Mouse (Mus musculus) limb, embryonic 11.5 days (tissue): ENCODE measurements around the gene Cfap69. TPM values are rescaled to one million over a fixed set of nuclear protein-coding genes. Genes with fewer than 3 reads are reported as not detected.

ENCODE experiments used
- ATAC-seq: fragments of 200-750 bp; cut with Nextera tagmentation; 2 replicates; pipeline ENCODE4 v1.8.0; 2017; ENCODE audit warnings: low read depth; ENCODE audit not compliant: insufficient number of reproducible peaks, low FRiP score, low TSS enrichment
- DNase-seq: peaks from one replicate; pipeline ENCODE4 v3.0.0-alpha.2; 2015; ENCODE audit warnings: low spot score
- H3K27ac ChIP-seq: fragments of 300-500 bp; sonication (generic); replicated peaks from 2 replicates; pipeline ENCODE4 v1.5.1; 2014; ENCODE audit warnings: low read depth, mild to moderate bottlenecking, low read length
- H3K27me3 ChIP-seq: fragments of 300-500 bp; sonication (generic); 2 replicates; pipeline ENCODE4 v1.6.1; 2014; ENCODE audit warnings: mild to moderate bottlenecking, low read length, mixed read lengths; ENCODE audit not compliant: control insufficient read depth, insufficient read depth
- H3K36me3 ChIP-seq: fragments of 300-500 bp; sonication (generic); 2 replicates; pipeline ENCODE4 v1.6.1; 2014; ENCODE audit warnings: mild to moderate bottlenecking, low read length, moderate library complexity, mixed read lengths; ENCODE audit not compliant: control insufficient read depth, insufficient read depth
- H3K4me1 ChIP-seq: fragments of 300-500 bp; sonication (generic); 2 replicates; pipeline ENCODE4 v1.6.1; 2014; ENCODE audit warnings: low read length, mixed read lengths; ENCODE audit not compliant: control insufficient read depth, insufficient read depth
- H3K4me2 ChIP-seq: fragments of 300-500 bp; sonication (generic); 2 replicates; pipeline ENCODE4 v1.6.1; 2014; ENCODE audit warnings: low read depth, mild to moderate bottlenecking, moderate library complexity; ENCODE audit not compliant: severe bottlenecking
- H3K4me3 ChIP-seq: fragments of 300-500 bp; sonication (generic); 2 replicates; pipeline ENCODE4 v1.5.1; 2014; ENCODE audit warnings: low read depth, low read length
- H3K9ac ChIP-seq: fragments of 300-500 bp; sonication (generic); 2 replicates; pipeline ENCODE4 v1.6.1; 2014; ENCODE audit warnings: mild to moderate bottlenecking, low read length
- H3K9me3 ChIP-seq: fragments of 300-500 bp; sonication (generic); 2 replicates; pipeline ENCODE4 v1.6.1; 2016; ENCODE audit warnings: low read length; ENCODE audit not compliant: control insufficient read depth
- WGBS: fragments of 180-500 bp; shearing (Covaris S2); extraction: QIAGEN DNeasy Blood & Tissue Kit; methylation state at CpG from one replicate; pipeline ENCODE4 v1.1.7; 2014; 5-methylcytosine and 5-hydroxymethylcytosine counted together
- polyA plus RNA-seq: library from polyadenylated mRNA; unstranded; fragments of >200 nt; fragmentation: Nextera tagmentation; extraction: Ambion mirVana; gene quantifications from 2 replicates; pipeline ENCODE4 v1.2.1, GENCODE M21; 2014

Cfap69 gene
- polyA plus RNA-seq, 1 experiment from 2014 or later: 2.5 TPM

DNA sequence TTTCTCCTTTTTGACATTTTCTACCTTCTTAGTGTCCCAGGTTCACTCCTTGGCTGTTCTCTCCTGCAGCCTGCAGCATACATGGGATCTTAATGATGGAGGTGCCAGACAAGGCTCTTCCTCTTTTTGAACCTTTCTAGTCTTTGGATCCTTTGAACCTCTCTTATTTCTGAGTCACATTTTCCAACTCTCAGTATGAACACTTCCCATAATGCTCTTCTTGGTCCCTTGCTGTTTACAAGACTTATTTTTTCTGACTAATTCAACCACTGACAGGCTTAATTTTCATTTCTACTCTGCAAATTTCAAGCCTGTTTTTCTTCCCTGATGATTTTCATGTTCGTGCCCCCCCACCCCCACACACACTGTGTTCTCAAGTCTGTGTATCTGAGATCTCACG lies 25.5 kb downstream of the Cfap69 start:
- WGBS: 54% methylated on average over 2 of the region's 2 CpGs
- Histone ChIP-seq H3K27ac (no peak overlapping the region), H3K4me3 (no peak overlapping the region), H3K36me3 (no peaks in the 10 kb centered on the region), H3K4me2 (no peak overlapping the region), H3K27me3 (no peaks in the 10 kb centered on the region), H3K9me3 (no peaks in the 10 kb centered on the region), H3K4me1 (no peaks in the 10 kb centered on the region), H3K9ac (no peak overlapping the region)
- ATAC-seq: no peak
- no peak for DNase-seq

DNA sequence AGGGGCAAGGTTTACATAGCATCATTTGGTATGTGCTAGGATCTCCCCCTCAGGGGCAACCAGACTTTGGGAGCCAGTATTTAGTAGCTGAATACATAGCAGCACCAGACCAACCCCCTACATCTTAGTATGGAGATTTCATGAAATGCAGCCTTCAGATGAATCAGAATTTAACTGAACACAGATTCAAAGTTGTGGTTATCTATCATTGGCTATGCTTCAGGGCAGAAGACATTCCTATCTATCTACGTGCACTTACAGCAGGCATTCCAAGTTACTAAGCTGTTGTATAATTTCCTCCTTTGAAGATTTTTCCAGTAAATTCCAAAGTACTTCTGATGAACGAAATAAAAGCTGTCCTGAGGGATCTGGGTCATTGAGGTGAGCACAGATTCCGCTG lies 38.5 kb downstream of the Cfap69 start:
- Histone ChIP-seq H3K27me3 (no peaks in the 10 kb centered on the region), H3K36me3 (no peaks in the 10 kb centered on the region), H3K4me3 (no peak overlapping the region), H3K9me3 (no peaks in the 10 kb centered on the region), H3K27ac (no peak overlapping the region), H3K9ac (no peak overlapping the region), H3K4me1 (no peaks in the 10 kb centered on the region), H3K4me2 (no peak overlapping the region)
- ATAC-seq (no peak), DNase-seq (no peak)
- WGBS: 77% methylated on average over 3 of the region's 3 CpGs

DNA sequence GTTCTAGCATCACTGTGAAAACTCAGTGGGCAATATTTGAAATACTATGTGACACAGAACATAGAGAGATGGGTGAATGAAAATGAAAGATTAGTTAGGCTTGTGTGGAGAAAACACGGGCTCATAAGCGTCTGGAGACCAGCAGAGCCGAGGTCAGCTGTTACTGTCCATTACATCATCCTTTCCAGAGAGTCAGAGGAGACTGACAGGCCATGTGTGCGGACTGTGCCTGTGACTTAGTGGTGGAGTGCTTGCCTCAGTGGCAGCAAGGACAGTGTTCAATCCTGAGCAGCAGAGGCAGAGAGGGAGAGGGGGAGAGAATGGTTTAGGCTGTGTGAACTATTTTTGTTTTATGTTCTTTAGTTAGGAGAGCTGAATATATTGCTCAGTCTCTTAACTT lies 45.7 kb downstream of the Cfap69 start:
- H3K4me2 ChIP-seq: no peak overlapping the region
- no peaks in the 10 kb centered on the region for H3K4me1 ChIP-seq
- WGBS: 65% methylated on average over 4 of the region's 4 CpGs
- H3K4me3 ChIP-seq: no peak overlapping the region
- no peaks in the 10 kb centered on the region for H3K9me3 ChIP-seq
- ATAC-seq: no peak; the same call in 1 of the 2 replicates
- no peaks in the 10 kb centered on the region for H3K27me3 ChIP-seq
- H3K27ac ChIP-seq: no peak overlapping the region
- no peaks in the 10 kb centered on the region for H3K36me3 ChIP-seq
- no peak overlapping the region for H3K9ac ChIP-seq
- DNase-seq: no peak

DNA sequence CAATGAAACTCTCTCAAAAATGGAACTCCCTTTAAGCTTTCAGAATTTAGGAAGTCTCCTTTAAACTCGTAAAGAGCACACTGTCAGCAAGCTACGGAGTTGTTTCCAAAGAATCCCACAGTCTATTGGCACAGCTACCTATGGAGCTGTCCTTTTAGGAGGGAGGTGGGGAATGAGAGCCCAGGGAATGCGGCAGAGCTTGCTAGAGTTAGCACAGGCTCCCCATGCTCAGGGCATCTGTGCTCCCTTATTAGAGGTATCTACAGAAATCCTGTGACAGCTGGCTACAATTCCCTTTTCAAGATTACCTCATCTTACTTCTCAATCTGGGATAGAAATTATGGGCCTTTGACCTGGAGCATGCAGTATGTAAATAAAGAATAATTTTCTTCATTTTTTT lies 53.5 kb downstream of the Cfap69 start:
- no peak overlapping the region for H3K4me2 ChIP-seq
- no peak overlapping the region for H3K9ac ChIP-seq
- no peak overlapping the region for H3K4me3 ChIP-seq
- H3K27ac ChIP-seq: no peak overlapping the region
- DNase-seq (no peak), ATAC-seq (no peak)
- no peaks in the 10 kb centered on the region for H3K36me3 ChIP-seq
- H3K9me3 ChIP-seq: no peaks in the 10 kb centered on the region
- no peaks in the 10 kb centered on the region for H3K27me3 ChIP-seq
- whole genome bisulfite sequencing: 58% methylated on average over 3 of the region's 3 CpGs
- no peaks in the 10 kb centered on the region for H3K4me1 ChIP-seq

DNA sequence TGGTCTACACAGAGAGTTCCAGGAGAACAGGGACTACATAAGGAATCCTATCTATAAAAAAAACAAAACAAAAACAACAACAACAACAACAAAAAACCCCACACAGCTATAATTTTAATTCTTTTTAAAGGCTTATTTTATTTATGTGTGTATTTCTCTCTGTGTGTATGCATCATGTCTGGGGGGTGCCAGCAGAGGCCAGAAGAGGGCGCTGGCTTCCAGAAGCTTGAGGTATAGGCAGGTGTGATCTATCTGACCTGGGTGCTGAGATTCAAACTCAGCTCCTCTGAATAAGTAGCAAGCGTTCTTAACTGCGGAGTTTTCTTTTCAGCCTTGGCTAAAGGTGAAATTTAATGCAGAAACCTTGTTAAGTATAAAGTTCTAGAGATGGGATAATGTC lies 76.4 kb downstream of the Cfap69 start:
- H3K36me3 ChIP-seq: no peaks in the 10 kb centered on the region
- DNase-seq (no peak), ATAC-seq (no peak)
- 78% methylated on average over 3 of the region's 3 CpGs for WGBS
- no peak overlapping the region for H3K9ac ChIP-seq
- no peaks in the 10 kb centered on the region for H3K4me1 ChIP-seq
- H3K27ac ChIP-seq: no peak overlapping the region
- no peak overlapping the region for H3K4me3 ChIP-seq
- H3K27me3 ChIP-seq: no peaks in the 10 kb centered on the region
- H3K4me2 ChIP-seq: no peak overlapping the region
- no peaks in the 10 kb centered on the region for H3K9me3 ChIP-seq

DNA sequence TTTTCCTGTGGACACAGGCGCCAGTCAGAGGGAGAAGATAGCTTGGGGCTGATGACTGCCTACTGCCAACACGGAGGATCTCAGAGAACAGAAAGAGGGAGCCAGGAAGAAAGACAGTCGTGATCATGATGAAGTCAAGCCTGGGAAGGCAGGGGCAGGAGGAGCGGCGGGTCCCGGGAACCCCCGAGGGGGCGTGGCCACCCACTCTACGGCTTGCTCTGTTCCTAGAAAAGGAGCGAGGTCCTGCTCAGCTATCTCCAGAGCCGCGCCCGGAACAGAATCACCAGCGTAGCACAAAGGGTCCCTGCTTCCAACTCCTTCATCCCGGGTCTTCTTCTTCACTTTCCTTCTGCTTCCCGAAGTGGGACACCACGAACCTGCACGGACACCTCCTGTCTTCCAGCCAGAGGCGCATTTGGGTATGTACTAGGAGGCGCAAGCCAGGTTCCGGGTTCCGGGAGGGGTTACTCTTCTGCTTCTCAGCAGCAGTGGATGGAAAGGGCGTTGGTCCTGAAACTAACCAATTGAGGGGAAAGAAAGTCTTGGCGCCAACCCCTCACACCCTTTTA lies 90.2 kb downstream of the Cfap69 start, which contains the start of gene Gm8773:
Gene Gm8773 (plus strand): TSS at position 51 of the 569 bp plus-strand sequence.
- Histone ChIP-seq H3K36me3 (no peaks in the 10 kb centered on the region), H3K9me3 (no peaks in the 10 kb centered on the region), H3K27ac (no peak within 1 kb of the TSS), H3K4me2 (peak within 1 kb of the TSS; percentile 78), H3K4me3 (peak within 1 kb of the TSS; percentile 41), H3K4me1 (no peaks in the 10 kb centered on the region), H3K27me3 (peaks cover 8% of the 10 kb centered on the region; the same call in 1 of the 2 replicates), H3K9ac (no peak within 1 kb of the TSS)
- 1% methylated on average over 24 of the region's 24 CpGs for WGBS
- ATAC-seq (peak; percentile 67; the same call in 1 of the 2 replicates), DNase-seq (peak; percentile 54)

DNA sequence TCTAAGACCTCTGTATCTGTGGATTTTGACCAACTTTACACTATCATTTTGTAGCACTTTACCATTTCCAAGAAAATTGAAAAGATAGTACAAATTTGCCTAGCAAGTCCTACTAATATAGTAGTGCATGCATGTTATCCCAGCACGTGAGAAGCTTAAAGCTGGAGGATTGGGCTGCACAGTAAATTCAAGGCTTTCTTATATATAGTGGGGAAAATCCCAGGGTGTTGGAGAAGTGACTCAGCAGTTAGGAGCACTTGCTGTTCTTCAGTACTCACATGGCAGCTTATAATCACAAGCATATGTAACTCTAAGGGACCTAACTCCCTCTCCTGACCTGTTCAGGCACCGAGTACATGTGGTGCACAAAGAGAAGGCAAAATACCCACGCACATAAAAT lies 101.6 kb downstream of the Cfap69 start:
- Histone ChIP-seq H3K4me1 (peaks cover 5% of the 10 kb centered on the region; the same call in 1 of the 2 replicates), H3K27ac (no peak overlapping the region), H3K4me2 (no peak overlapping the region), H3K27me3 (no peaks in the 10 kb centered on the region), H3K4me3 (no peak overlapping the region), H3K36me3 (no peaks in the 10 kb centered on the region; the same call in 1 of the 2 replicates), H3K9ac (no peak overlapping the region), H3K9me3 (no peaks in the 10 kb centered on the region)
- DNase-seq (no peak), ATAC-seq (no peak)
- WGBS: 70% methylated on average over 3 of the region's 3 CpGs

DNA sequence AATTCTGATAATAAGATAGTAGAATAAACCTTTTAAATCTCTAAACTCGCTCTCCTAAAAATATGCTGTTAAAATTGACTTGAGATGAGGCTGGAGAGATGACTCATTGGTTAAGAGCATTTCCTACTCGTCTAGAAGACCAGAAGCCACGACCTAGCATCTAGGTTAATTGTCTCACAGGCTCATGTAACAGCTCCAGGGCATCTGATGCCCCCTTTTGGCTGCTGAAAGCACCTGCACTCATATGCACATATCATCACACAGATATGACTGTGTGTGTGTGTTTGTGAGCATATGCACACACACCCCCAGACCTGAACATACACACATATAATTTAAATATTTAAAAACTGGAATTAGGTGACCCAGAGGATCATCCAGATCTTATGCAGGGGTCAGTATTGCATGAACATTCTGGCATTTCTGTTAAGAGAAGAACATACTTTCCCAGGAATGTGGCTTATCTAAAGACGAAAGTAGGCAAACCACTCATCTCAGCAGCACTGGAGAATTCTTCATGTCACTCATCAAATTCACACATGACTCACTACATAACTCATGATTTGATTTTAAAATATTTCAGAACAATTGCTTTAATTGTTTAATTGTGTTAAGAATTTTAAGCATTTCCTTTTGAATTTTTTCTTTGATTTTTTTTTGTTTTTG lies 102.9 kb downstream of the Cfap69 start:
- 73% methylated on average over 4 of the region's 4 CpGs for WGBS
- peaks cover 5% of the 10 kb centered on the region; the same call in 1 of the 2 replicates for H3K4me1 ChIP-seq
- H3K27ac ChIP-seq: no peak overlapping the region
- H3K9me3 ChIP-seq: no peaks in the 10 kb centered on the region
- no peak overlapping the region for H3K4me3 ChIP-seq
- no peak overlapping the region for H3K4me2 ChIP-seq
- no peak for ATAC-seq
- no peak overlapping the region for H3K9ac ChIP-seq
- H3K27me3 ChIP-seq: no peaks in the 10 kb centered on the region
- DNase-seq: no peak
- H3K36me3 ChIP-seq: no peaks in the 10 kb centered on the region; the same call in 1 of the 2 replicates
